Mouse (Mus musculus) urinary bladder, adult 2 months (tissue): ENCODE data around the gene C130032M10Rik. TPM values are rescaled to one million over a fixed set of nuclear protein-coding genes. Genes with fewer than 3 reads are reported as not detected.

Source experiments
- DNase-seq: peaks from one replicate; pipeline ENCODE4 v3.0.0; 2022; ENCODE audit warnings: low spot score
- polyA plus RNA-seq: library from polyadenylated mRNA; depleted of rRNA; stranded (reverse); fragments of >200 nt; gene quantifications from 2 replicates; pipeline ENCODE4 v1.2.3, GENCODE M21; 2012; rRNA removed

C130032M10Rik gene
- polyA plus RNA-seq, 1 experiment, result not detected

GRCm38 (mm10) chr9:114548496-114548895 lies 33.0 kb downstream of the C130032M10Rik start:
- DNase-seq, result no peak

- DNase-seq, result no peak
These were observed 33.6 kb downstream of the C130032M10Rik start for GRCm38 (mm10) chr9:114549117-114549516.

DNA sequence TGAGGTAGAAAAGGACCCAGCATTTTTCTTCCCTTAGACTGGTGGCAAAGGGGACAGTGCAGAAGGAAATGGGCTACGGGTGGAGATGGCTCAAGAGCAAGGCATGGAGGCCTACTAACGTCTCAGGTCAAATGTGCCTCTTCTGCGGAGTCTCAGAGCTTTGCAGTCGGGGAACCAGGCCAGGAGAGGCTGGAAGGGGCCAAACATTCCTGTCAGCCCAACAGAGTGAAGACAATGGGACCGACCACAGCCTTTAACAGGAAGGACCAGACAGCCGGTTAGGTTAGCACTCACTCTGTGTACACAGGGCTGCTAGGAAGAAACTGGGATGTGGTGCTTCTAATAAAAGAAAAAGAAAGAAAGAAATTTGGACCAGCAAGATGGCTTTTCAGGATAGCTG lies 34.5 kb downstream of the C130032M10Rik start:
- DNase-seq, result no peak

DNA sequence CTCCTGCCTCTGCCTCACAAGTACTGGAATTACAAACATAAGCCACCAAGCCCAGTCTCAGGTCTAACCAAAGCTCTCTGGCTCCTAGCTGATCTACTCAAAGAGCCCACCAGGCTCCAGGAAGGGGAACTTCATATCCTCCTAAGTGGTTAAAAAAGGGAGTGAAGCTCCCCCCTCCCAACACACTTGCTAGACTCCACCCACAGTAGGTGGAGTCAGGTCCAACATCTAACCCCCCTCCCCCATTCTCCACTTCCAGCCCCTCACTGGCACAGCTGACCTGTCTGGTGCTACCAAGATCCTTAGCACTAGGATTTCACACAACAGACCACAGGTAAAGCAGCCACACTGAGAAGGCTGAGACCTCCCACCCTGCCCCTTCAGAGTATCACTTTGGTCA lies 38.3 kb downstream of the C130032M10Rik start:
- DNase-seq, result no peak

GRCm38 (mm10) chr9:114554355-114554979 lies 39.0 kb downstream of the C130032M10Rik start:
- DNase-seq, result no peak

GRCm38 (mm10) chr9:114556276-114556855 lies 40.9 kb downstream of the C130032M10Rik start:
- DNase-seq, result no peak

DNA sequence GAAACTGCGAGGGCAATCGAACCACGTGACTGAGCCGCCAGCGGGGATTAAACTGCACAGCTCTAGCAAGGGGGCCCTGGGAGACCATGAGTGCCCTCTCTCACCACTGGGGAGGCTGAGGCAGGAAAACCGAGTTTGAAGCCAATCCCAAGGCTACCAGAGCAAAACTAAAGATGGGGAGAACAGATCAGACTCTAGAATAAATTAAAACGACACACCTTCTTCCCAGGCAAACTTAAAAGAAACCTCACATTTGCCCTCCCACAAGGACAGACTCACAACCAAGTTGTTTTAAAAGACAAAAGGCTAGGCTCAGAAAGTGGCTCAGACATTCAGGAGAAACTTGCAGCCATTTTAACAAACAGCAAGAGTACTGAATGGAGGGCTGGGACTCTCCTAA lies 41.6 kb downstream of the C130032M10Rik start:
- no peak for DNase-seq

DNA sequence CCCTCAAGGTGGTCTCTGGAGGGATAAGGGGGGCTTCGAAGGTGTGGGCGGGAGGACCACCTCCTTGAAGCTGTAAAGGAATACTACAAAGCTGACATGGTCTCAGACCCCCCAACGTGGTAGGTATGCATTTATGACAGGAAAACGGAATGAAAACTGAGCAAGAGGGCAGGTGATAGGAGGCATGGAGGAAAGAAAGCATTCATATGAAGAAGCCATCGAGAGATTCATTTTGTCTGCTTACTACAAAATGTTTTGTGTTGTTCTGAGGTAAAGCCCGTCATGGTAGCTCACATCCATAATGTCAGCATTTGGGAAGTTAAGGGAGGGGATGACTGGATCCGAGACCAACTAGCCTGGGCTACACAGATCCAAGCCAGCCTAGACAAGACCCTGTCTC lies 44.6 kb downstream of the C130032M10Rik start:
- DNase-seq, result no peak

GRCm38 (mm10) chr9:114560771-114561670 lies 45.5 kb downstream of the C130032M10Rik start:
- no peak for DNase-seq

GRCm38 (mm10) chr9:114561671-114561971 lies 46.1 kb downstream of the C130032M10Rik start:
- DNase-seq, result no peak

- no peak for DNase-seq
These were observed 46.8 kb downstream of the C130032M10Rik start for GRCm38 (mm10) chr9:114562031-114562918.

DNA sequence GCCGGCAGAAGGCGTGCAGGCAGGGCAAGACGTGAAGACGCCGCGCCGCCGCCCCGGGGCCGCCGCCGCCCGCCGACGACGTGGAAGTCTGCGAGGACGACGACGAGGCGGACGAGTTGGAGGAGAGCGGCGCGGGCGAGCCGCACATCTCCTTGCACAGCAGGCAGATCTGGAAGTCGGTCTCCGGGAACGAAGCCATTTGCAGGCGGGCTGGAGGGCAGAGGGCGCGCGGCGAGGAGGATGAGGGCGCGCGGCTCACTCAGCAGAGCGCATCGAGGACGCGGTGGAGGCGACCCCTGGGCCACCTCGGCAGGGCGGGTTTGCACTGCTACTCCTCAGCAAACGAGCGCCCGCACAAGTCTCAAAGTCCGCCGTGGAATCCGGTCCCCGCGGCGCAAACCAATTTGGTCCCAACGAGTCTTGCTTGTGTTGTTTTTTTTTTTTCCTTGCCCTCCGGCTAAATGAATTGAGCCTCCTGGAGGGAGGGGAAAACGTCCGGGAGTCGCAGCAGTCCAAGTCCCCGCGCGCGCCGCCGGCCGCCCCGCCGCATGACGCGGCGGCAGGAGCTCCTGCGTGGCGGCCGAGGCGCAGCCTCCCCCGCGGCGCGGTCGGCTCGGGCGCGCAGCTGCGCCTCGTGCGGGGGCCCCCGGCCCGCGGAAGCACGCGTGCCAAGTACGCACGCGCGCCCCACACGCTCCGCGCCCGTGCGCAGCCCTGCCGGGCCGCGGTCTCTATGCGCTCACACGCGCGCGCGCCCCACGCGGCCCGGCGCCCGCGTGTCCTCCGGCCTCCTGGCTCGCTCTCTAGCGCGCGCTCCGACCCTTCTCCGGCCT lies 47.6 kb downstream of the C130032M10Rik start:
- peak; percentile 40 for DNase-seq

DNA sequence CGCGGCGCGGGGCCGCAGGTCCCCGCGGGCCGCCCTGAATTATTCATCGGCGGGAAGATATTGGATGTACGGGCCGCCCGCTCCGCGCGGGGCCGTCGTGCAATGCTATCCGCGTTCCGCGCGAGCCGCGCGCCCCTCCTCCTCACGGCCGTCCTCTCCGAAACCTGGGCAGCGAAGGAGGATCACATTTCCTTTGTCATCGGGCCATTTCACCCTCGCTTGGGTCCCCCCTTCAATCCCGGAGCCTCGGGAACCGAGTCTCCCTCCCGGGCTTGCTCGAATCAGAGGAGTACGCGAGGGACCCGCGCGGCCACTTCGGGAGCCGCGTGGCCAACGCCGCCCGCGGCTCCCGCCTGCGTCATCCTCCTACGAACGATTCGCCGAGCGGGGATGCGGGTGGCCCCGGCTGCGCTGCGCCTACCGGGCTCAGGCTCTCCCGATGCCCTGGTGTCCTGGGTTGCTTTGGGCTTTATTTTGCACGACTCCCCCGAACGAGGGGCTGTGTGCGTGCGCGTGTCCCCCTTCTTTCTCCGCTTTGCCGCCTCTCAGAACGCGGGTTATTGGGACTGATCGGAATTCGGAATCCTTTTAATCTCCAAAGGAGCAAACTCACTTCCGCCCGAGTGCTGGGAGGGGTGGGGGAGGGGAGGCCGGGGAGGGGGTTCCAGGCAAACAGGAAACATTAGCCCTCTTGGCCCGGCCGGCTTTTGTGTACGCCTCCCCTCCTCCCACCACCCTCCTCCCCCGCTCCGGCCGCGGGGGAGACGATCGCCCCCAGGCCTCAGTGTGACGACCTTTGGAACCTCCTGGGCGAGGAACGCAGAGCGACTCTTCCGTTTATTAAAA lies 48.5 kb downstream of the C130032M10Rik start, which contains the start of gene Trim71:
Trim71 (minus strand) TSS at position 609 of the 846 bp plus-strand sequence.
- peak; percentile 38 for DNase-seq

DNA sequence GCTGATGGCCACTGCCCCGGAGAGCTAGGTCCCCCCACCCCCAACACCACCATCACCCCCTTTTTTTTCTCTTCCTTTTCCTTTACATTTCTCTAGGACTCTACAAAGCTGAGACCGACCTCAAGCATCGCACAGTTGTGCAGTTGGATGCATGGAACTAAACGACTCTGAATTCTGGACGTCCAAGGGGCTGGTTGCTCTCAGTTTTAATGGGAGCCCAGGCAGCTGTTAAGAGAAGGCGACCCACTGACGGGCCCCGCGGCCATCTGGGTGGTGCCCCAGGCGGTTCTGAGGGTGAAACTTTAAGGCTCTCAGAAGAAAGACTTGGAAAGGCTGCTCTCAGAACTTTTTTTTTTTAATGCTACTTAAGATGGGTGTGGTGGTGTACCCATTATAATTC lies 49.2 kb downstream of the C130032M10Rik start:
- DNase-seq, result no peak

Other genes with a start within 250 kb of the C130032M10Rik start
- not detected in 2 replicates for gene Bcl2a1c, start 185.6 kb upstream of the C130032M10Rik start, polyA plus RNA-seq
- gene Crtap, start 125.0 kb upstream of the C130032M10Rik start, polyA plus RNA-seq, result 93.7 and 105 TPM in 2 replicates
- gene Glb1, start 114.6 kb upstream of the C130032M10Rik start, polyA plus RNA-seq, result 31.6 and 32.3 TPM in 2 replicates
- 5.0 and 5.8 TPM in 2 replicates for gene Tmppe, start 114.6 kb upstream of the C130032M10Rik start, polyA plus RNA-seq
- gene Ccr4, start 10.8 kb upstream of the C130032M10Rik start, polyA plus RNA-seq, result 0.91 and 1.7 TPM in 2 replicates
- gene Trim71, start 48.7 kb downstream of the C130032M10Rik start, polyA plus RNA-seq, result 0.23 and 0.28 TPM in 2 replicates
- gene Cnot10, start 124.5 kb downstream of the C130032M10Rik start, polyA plus RNA-seq, result 42.0 and 45.8 TPM in 2 replicates
- gene Dync1li1, start 173.1 kb downstream of the C130032M10Rik start, polyA plus RNA-seq, result 24.9 and 27.6 TPM in 2 replicates
- gene Cmtm6, start 215.4 kb downstream of the C130032M10Rik start, polyA plus RNA-seq, result 40.3 and 41.4 TPM in 2 replicates